Mouse (Mus musculus): Measurements from ENCODE around the gene Mical3.

DNA sequence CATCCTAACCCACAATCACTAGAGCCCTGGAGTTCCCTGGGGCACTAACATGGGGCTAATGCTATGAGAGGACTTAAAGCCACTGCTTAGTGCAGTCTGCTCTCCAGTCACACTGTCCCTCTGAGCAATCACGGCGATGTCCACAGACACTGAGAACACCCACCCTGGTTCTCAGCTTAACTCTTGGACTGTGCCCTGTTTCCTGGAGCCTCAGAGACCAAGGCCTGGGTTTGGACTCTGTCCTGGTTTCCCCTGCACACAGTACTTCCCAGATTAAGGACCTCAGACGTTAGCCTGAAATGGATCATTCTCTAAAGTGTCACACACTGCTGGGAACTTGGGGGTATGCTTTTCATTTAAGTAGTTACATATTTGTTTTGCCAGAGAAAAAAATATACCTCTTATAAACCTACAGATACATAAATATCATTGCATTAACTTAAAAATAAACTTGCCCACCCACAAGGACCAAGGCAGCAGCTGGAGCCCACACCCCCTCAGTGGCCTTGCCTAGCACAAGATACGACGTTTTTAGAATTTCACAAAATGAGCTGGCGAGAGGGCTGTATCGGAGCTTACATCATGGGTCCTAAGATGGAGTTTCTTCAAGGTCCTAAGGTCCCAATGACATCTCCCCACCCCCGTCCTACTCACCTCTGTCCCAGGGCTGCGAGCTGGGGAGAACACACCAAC, 170.3 kb downstream of the Mical3 start:
- no peak for TF ChIP-seq GATA1 (IDR thresholded peaks at IDR 0.05; ENCODE audit: borderline replicate concordance, low read length)
- no peak for TF ChIP-seq FLI1 (IDR thresholded peaks at IDR 0.05; ENCODE audit: low read length)
